Mouse (Mus musculus): Measurements from ENCODE around the gene Pde8b. TPM values are rescaled to one million over a fixed set of nuclear protein-coding genes. Genes with fewer than 3 reads are reported as not detected.

Gene Pde8b
- polyA plus RNA-seq, 1 experiment from 2014 or later, result 3.7 TPM

- Histone ChIP-seq H3K4me3 (replicated peaks) (no peak overlapping the region), H3K36me3 (replicated peaks) (no peaks in the 10 kb centered on the region), H3K4me2 (no peak overlapping the region), H3K4me1 (peaks cover 17% of the 10 kb centered on the region), H3K27me3 (no peaks in the 10 kb centered on the region), H3K9ac (no peak overlapping the region), H3K9me3 (no peaks in the 10 kb centered on the region), H3K27ac (no peak overlapping the region)
- WGBS, result 80% methylated on average over 6 of the region's 6 CpGs
- ATAC-seq (ENCODE audit: low FRiP score), result no peak
Observed at GRCm38 (mm10) chr13:95020216-95020615, 229.9 kb downstream of the Pde8b start.

GRCm38 (mm10) chr13:95019345-95019744 is 230.8 kb downstream of the Pde8b start:
- no peak overlapping the region for H3K4me2 ChIP-seq
- no peak overlapping the region for H3K4me3 ChIP-seq (replicated peaks)
- peaks cover 17% of the 10 kb centered on the region for H3K4me1 ChIP-seq
- no peak overlapping the region for H3K27ac ChIP-seq
- H3K36me3 ChIP-seq (replicated peaks), result no peaks in the 10 kb centered on the region
- no peak for ATAC-seq (ENCODE audit: low FRiP score)
- no peak overlapping the region for H3K9ac ChIP-seq
- no peaks in the 10 kb centered on the region for H3K27me3 ChIP-seq
- 88% methylated on average over 6 of the region's 6 CpGs for whole genome bisulfite sequencing
- no peaks in the 10 kb centered on the region for H3K9me3 ChIP-seq

- no peaks in the 10 kb centered on the region for H3K36me3 ChIP-seq (replicated peaks)
- ATAC-seq (ENCODE audit: low FRiP score), result peak; percentile 77
- no peaks in the 10 kb centered on the region for H3K27me3 ChIP-seq
- peaks cover 17% of the 10 kb centered on the region for H3K4me1 ChIP-seq
- H3K27ac ChIP-seq, result peak overlapping the region; percentile 46; the same call in 1 of the 2 replicates
- 2% methylated on average over 9 of the region's 9 CpGs for whole genome bisulfite sequencing
- no peak overlapping the region for H3K4me2 ChIP-seq
- H3K4me3 ChIP-seq (replicated peaks), result no peak overlapping the region
- no peaks in the 10 kb centered on the region for H3K9me3 ChIP-seq
- H3K9ac ChIP-seq, result no peak overlapping the region
Observed at GRCm38 (mm10) chr13:95017916-95018315, 232.2 kb downstream of the Pde8b start.

GRCm38 (mm10) chr13:95017278-95017677 is 232.9 kb downstream of the Pde8b start:
- H3K27me3 ChIP-seq, result no peaks in the 10 kb centered on the region
- H3K9ac ChIP-seq, result no peak overlapping the region
- no peak overlapping the region for H3K4me2 ChIP-seq
- H3K4me1 ChIP-seq, result peaks cover 17% of the 10 kb centered on the region
- WGBS, result 91% methylated on average over 6 of the region's 6 CpGs
- no peak for ATAC-seq (ENCODE audit: low FRiP score)
- no peaks in the 10 kb centered on the region for H3K9me3 ChIP-seq
- H3K4me3 ChIP-seq (replicated peaks), result no peak overlapping the region
- H3K36me3 ChIP-seq (replicated peaks), result no peaks in the 10 kb centered on the region
- H3K27ac ChIP-seq, result no peak overlapping the region

- WGBS, result 91% methylated on average over 7 of the region's 7 CpGs
- H3K9me3 ChIP-seq, result no peaks in the 10 kb centered on the region
- no peak overlapping the region for H3K4me2 ChIP-seq
- ATAC-seq (ENCODE audit: low FRiP score), result no peak
- no peak overlapping the region for H3K27ac ChIP-seq
- H3K4me1 ChIP-seq, result peaks cover 7% of the 10 kb centered on the region
- no peaks in the 10 kb centered on the region for H3K27me3 ChIP-seq
- no peak overlapping the region for H3K4me3 ChIP-seq (replicated peaks)
- 0 out of 2 replicates have a peak, but pooled peaks cover 6% of the 10 kb centered on the region for H3K36me3 ChIP-seq (replicated peaks)
- H3K9ac ChIP-seq, result no peak overlapping the region
Observed at GRCm38 (mm10) chr13:95011546-95012257, 238.4 kb downstream of the Pde8b start.

- Histone ChIP-seq H3K27me3 (no peaks in the 10 kb centered on the region), H3K4me3 (replicated peaks) (no peak overlapping the region), H3K27ac (no peak overlapping the region), H3K9ac (no peak overlapping the region), H3K4me1 (no peaks in the 10 kb centered on the region), H3K36me3 (replicated peaks) (0 out of 2 replicates have a peak, but pooled peaks cover 6% of the 10 kb centered on the region), H3K9me3 (no peaks in the 10 kb centered on the region), H3K4me2 (no peak overlapping the region)
- 92% methylated on average over 7 of the region's 7 CpGs for WGBS
- no peak for ATAC-seq (ENCODE audit: low FRiP score)
Observed at GRCm38 (mm10) chr13:95009261-95009660, 240.9 kb downstream of the Pde8b start.

- Histone ChIP-seq H3K36me3 (replicated peaks) (0 out of 2 replicates have a peak, but pooled peaks cover 6% of the 10 kb centered on the region), H3K4me1 (no peaks in the 10 kb centered on the region), H3K4me2 (no peak overlapping the region), H3K9me3 (no peaks in the 10 kb centered on the region), H3K27me3 (no peaks in the 10 kb centered on the region), H3K9ac (no peak overlapping the region), H3K27ac (no peak overlapping the region), H3K4me3 (replicated peaks) (no peak overlapping the region)
- no peak for ATAC-seq (ENCODE audit: low FRiP score)
- whole genome bisulfite sequencing, result 77% methylated on average over 8 of the region's 8 CpGs
Observed at GRCm38 (mm10) chr13:95007281-95007680, 242.9 kb downstream of the Pde8b start.

GRCm38 (mm10) chr13:94990516-94990915 is 259.6 kb downstream of the Pde8b start:
- Histone ChIP-seq H3K27ac (no peak overlapping the region), H3K27me3 (no peaks in the 10 kb centered on the region), H3K9ac (no peak overlapping the region), H3K9me3 (no peaks in the 10 kb centered on the region), H3K36me3 (replicated peaks) (no peaks in the 10 kb centered on the region), H3K4me2 (no peak overlapping the region), H3K4me1 (no peaks in the 10 kb centered on the region), H3K4me3 (replicated peaks) (no peak overlapping the region)
- 70% methylated on average over 5 of the region's 5 CpGs for WGBS
- ATAC-seq (ENCODE audit: low FRiP score), result no peak

- ATAC-seq (ENCODE audit: low FRiP score), result no peak
- H3K36me3 ChIP-seq (replicated peaks), result 0 out of 2 replicates have a peak, but pooled peaks cover 5% of the 10 kb centered on the region
Observed at GRCm38 (mm10) chr13:94979081-94979480, 271.1 kb downstream of the Pde8b start.

GRCm38 (mm10) chr13:94976219-94977186 is 273.6 kb downstream of the Pde8b start, which contains the start of gene Wdr41:
TSS of gene Wdr41 (plus strand) at chr13:94976344.
- H3K27me3 ChIP-seq, result no peaks in the 10 kb centered on the region
- peak within 1 kb of the TSS; percentile 83 for H3K4me3 ChIP-seq (replicated peaks)
- 2% methylated on average over 68 of the region's 68 CpGs for WGBS
- no peaks in the 10 kb centered on the region for H3K36me3 ChIP-seq (replicated peaks)
- H3K27ac ChIP-seq, result peak within 1 kb of the TSS; percentile 97
- no peaks in the 10 kb centered on the region for H3K9me3 ChIP-seq
- H3K9ac ChIP-seq, result peak within 1 kb of the TSS; percentile 93
- H3K4me1 ChIP-seq, result peaks cover 13% of the 10 kb centered on the region
- H3K4me2 ChIP-seq, result peak within 1 kb of the TSS; percentile 51
- ATAC-seq (ENCODE audit: low FRiP score), result peak; percentile 98

More at GRCm38 (mm10) chr13:94979081-94979480, 271.1 kb downstream of the Pde8b start:
- Histone ChIP-seq H3K4me1 (peaks cover 13% of the 10 kb centered on the region), H3K27ac (no peak overlapping the region), H3K4me3 (replicated peaks) (no peak overlapping the region), H3K9me3 (no peaks in the 10 kb centered on the region), H3K4me2 (no peak overlapping the region), H3K27me3 (no peaks in the 10 kb centered on the region), H3K9ac (no peak overlapping the region)
- 32% methylated on average over 7 of the region's 7 CpGs for WGBS

GRCm38 (mm10) chr13:94975828-94976218 is 274.3 kb downstream of the Pde8b start:
- ATAC-seq (ENCODE audit: low FRiP score), result no peak
- H3K4me1 ChIP-seq, result peaks cover 13% of the 10 kb centered on the region
- H3K4me3 ChIP-seq (replicated peaks), result peak overlapping the region; percentile 83
- H3K4me2 ChIP-seq, result peak overlapping the region; percentile 51
- no peaks in the 10 kb centered on the region for H3K27me3 ChIP-seq
- peak overlapping the region; percentile 97; the same call in 1 of the 2 replicates for H3K27ac ChIP-seq
- peak overlapping the region; percentile 93; the same call in 1 of the 2 replicates for H3K9ac ChIP-seq
- no peaks in the 10 kb centered on the region for H3K36me3 ChIP-seq (replicated peaks)
- H3K9me3 ChIP-seq, result no peaks in the 10 kb centered on the region
- 21% methylated on average over 9 of the region's 9 CpGs for WGBS
